Mouse (Mus musculus): Measurements from ENCODE around the gene Rcbtb1. TPM values are rescaled to one million over a fixed set of nuclear protein-coding genes. Genes with fewer than 3 reads are reported as not detected.

Gene Rcbtb1
- polyA plus RNA-seq, 1 experiment from 2014 or later = 22.9 TPM

Other genes with a start within 250 kb of the Rcbtb1 start
- not detected in 2 replicates for gene 1700129C05Rik, start 58.3 kb upstream of the Rcbtb1 start, polyA plus RNA-seq (2014; fragmentation: Nextera tagmentation; extraction: Ambion mirVana)
- not detected in 2 replicates for gene Gm5142, start 22.5 kb upstream of the Rcbtb1 start, polyA plus RNA-seq (2014; fragmentation: Nextera tagmentation; extraction: Ambion mirVana)
- gene Gm6904, start 59.0 kb downstream of the Rcbtb1 start, polyA plus RNA-seq (2014; fragmentation: Nextera tagmentation; extraction: Ambion mirVana) = not detected in 2 replicates
- gene Phf11a, start 96.3 kb downstream of the Rcbtb1 start, polyA plus RNA-seq (2014; fragmentation: Nextera tagmentation; extraction: Ambion mirVana) = 0.16 and 0.30 TPM in 2 replicates
- 1.2 and 1.4 TPM in 2 replicates for gene Phf11b, start 140.1 kb downstream of the Rcbtb1 start, polyA plus RNA-seq (2014; fragmentation: Nextera tagmentation; extraction: Ambion mirVana)
- 1.7 and 2.9 TPM in 2 replicates for gene Phf11d, start 164.3 kb downstream of the Rcbtb1 start, polyA plus RNA-seq (2014; fragmentation: Nextera tagmentation; extraction: Ambion mirVana)
- gene Phf11c, start 194.2 kb downstream of the Rcbtb1 start, polyA plus RNA-seq (2014; fragmentation: Nextera tagmentation; extraction: Ambion mirVana) = 0.34 and 0.54 TPM in 2 replicates
- gene Setdb2, start 239.7 kb downstream of the Rcbtb1 start, polyA plus RNA-seq (2014; fragmentation: Nextera tagmentation; extraction: Ambion mirVana) = 6.8 and 8.3 TPM in 2 replicates
- 25.2 and 26.5 TPM in 2 replicates for gene Cab39l, start 239.8 kb downstream of the Rcbtb1 start, polyA plus RNA-seq (2014; fragmentation: Nextera tagmentation; extraction: Ambion mirVana)

Measured in heart, embryonic 14.5 days (tissue).